Mouse (Mus musculus): ENCODE results near the gene Mettl4.
A peak's percentile ranks its signal among the peaks of the same experiment; 100 is the strongest.
"Not testable (repeated sequence)": the region's sequence is repeated elsewhere in the genome, so short reads cannot be mapped to it uniquely, and the experiment has no call there.

The Mettl4 gene

DNA sequence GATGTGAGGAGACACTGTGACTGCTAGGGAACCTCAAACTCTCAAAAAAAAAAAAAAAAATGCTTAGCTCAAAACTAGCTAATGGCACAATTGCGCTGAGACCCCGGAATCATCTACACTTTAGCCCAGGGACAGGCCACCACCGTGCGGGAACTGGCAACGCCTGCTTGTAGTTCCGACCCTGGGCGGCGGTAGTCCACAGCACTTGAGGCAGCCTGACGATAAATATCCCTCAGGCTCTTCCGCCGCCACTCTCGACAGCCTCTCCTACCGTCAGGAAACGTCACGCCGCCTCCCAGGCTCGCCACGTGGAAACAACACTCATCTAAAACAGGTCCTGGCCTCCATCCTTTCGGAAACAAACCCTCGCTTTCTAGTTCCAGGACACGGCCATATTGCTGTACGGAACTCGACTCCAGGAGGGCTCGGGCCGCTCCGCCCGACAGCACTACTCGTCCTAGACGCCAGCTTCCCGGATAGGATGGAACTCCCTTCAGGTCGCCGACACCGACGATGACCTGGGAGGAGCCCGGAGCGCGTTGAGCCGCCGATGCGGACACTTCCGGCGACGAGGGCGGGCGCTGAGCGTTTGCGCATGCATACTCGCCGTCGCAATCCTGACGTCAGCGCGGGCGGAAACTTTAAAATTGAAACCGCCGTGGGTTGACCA is at the start of gene Mettl4:
TSS of gene Mettl4 (minus strand) at position 554 of the 670 bp plus-strand sequence.
- DNase-seq (ENCODE audit: low read depth, low spot score), result peak; percentile 93
- Histone ChIP-seq H3K36me3 (ENCODE audit: control insufficient read depth, insufficient read depth, low read length, poor library complexity, severe bottlenecking) (no peaks in the 10 kb centered on the region), H3K27me3 (ENCODE audit: control insufficient read depth, insufficient read depth, low read length, poor library complexity, severe bottlenecking) (no peaks in the 10 kb centered on the region)

DNA sequence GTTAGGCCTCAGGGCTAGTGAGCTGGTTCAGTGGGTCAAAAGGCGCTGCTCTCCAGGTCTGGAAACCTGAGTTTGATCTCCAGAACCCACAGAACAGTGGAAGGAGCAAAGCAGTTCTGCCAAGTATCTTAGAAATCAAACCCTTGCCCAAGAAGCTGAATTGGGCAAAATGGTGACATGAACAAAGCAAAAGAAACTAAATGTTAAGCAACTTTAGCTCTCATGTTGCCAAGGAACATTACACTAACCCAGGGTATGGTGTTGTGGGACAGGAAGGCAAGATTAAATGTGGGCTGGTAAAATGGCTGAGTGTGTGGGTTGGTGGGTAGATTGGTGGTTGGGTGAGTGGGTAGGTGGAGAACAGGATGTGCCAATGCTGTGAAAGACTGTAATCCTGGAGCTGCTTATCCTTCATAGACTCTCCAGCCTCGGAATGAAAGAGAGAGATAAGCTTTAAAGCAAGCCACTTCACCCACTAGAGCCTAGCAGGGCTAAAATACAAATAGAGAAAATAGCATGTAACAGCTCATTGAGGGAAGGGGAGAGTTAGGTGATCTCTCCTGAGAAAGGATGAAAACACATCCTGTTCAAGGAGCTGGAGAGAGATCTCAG is 29.2 kb upstream of the Mettl4 start:
- DNase-seq (ENCODE audit: low read depth, low spot score), result no peak
- no peaks in the 10 kb centered on the region for H3K36me3 ChIP-seq (ENCODE audit: control insufficient read depth, insufficient read depth, low read length, poor library complexity, severe bottlenecking)
- H3K27me3 ChIP-seq (ENCODE audit: control insufficient read depth, insufficient read depth, low read length, poor library complexity, severe bottlenecking), result no peaks in the 10 kb centered on the region

DNA sequence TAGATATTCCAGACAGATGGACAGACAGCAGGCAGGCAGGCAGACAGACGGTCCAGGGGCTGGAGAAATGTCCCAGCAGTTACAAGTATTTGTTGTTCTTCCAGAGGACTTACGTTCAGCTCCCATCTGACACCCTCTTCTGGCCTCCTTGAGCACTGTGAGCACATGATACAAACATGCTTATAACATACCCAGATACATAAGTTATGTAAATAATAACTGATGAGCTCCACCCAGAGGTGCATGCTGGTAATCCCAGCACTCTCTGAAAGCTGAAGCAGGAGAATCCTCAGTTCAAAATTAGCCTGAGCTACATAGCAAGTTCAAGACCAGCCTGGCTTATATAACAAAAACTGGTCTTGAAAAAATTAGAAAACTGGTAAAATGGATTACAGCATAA is 18.7 kb upstream of the Mettl4 start:
- Histone ChIP-seq H3K36me3 (ENCODE audit: control insufficient read depth, insufficient read depth, low read length, poor library complexity, severe bottlenecking) (no peaks in the 10 kb centered on the region), H3K27me3 (ENCODE audit: control insufficient read depth, insufficient read depth, low read length, poor library complexity, severe bottlenecking) (no peaks in the 10 kb centered on the region)
- no peak for DNase-seq (ENCODE audit: low read depth, low spot score)

DNA sequence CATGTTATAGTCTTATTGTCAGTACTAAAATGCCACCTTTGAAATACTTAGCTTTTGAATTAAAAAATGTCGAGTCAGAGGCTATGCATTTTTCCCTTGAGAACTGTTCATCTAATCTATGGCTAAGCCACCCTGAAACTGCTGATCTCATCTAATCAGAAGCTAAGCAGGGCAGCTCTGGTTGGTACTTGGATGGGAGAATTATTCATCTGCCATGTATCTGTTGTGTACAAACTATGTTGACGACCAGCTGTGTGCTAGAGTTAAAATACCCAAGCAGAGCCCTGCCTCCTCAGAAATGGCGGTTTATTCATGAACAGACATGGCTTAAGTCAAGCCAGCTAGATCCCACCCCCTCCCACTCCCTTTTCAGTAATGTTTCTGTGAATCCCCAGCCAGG is 14.9 kb upstream of the Mettl4 start:
- no peak for DNase-seq (ENCODE audit: low read depth, low spot score)
- H3K36me3 ChIP-seq (ENCODE audit: control insufficient read depth, insufficient read depth, low read length, poor library complexity, severe bottlenecking), result no peaks in the 10 kb centered on the region
- no peaks in the 10 kb centered on the region for H3K27me3 ChIP-seq (ENCODE audit: control insufficient read depth, insufficient read depth, low read length, poor library complexity, severe bottlenecking)

GRCm38 (mm10) chr17:94764011-94764410 is 14.2 kb upstream of the Mettl4 start:
- no peaks in the 10 kb centered on the region for H3K27me3 ChIP-seq (ENCODE audit: control insufficient read depth, insufficient read depth, low read length, poor library complexity, severe bottlenecking)

GRCm38 (mm10) chr17:94762405-94762804 is 12.6 kb upstream of the Mettl4 start:
- Histone ChIP-seq H3K36me3 (ENCODE audit: control insufficient read depth, insufficient read depth, low read length, poor library complexity, severe bottlenecking) (no peaks in the 10 kb centered on the region), H3K27me3 (ENCODE audit: control insufficient read depth, insufficient read depth, low read length, poor library complexity, severe bottlenecking) (no peaks in the 10 kb centered on the region)
- peak; percentile 26 for DNase-seq (ENCODE audit: low read depth, low spot score)

More at GRCm38 (mm10) chr17:94764011-94764410, 14.2 kb upstream of the Mettl4 start:
- DNase-seq (ENCODE audit: low read depth, low spot score), result no peak
- no peaks in the 10 kb centered on the region for H3K36me3 ChIP-seq (ENCODE audit: control insufficient read depth, insufficient read depth, low read length, poor library complexity, severe bottlenecking)

DNA sequence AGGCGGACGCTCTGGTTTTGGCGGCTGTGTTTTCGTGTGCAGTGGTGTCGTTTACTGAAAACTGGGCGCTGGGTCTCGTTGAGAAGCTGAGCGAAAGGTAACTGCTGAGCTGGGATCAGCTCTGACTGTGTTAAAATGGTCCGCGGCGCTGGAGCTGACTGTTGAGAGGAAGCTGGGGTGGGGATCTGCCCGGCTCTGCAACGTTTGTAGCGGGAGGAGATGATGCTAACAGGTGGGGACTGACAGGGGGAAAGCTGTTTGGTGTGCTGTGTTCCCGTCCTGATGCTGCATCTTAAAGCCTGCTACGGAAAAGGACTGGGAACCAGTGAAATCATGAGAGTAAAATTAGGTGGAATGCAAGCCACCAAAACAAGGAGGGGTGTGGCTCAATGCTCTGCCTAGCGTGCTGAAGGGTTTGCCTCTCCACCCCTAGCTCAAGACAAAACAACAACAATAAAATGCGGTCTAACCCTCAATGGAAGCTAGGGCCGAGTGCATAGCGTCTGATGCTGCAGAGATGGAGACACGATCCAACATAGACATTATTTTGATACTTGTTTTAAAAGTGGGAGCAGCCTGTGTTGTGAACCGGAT is 414 bp upstream of the Mettl4 start:
- Histone ChIP-seq H3K27me3 (ENCODE audit: control insufficient read depth, insufficient read depth, low read length, poor library complexity, severe bottlenecking) (no peaks in the 10 kb centered on the region), H3K36me3 (ENCODE audit: control insufficient read depth, insufficient read depth, low read length, poor library complexity, severe bottlenecking) (no peaks in the 10 kb centered on the region)
- DNase-seq (ENCODE audit: low read depth, low spot score), result no peak

DNA sequence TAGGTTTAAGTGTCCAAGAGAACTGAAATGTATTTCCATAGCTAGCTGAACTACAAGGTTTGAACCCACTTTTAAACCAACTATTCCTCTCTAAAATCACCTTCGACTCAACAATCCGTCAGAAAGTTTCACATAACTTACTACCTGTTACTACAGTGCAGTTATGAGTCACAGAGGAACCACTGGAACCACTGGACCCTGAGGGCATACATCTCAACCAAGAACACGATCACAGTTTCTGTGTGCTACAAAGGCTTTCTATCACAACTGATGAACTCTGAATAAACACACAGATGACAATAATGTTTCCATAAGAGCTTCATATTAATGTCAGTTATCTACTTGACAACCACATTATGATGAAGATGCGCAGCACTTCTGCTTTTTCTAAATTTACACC is 11.6 kb downstream of the Mettl4 start:
- no peaks in the 10 kb centered on the region for H3K27me3 ChIP-seq (ENCODE audit: control insufficient read depth, insufficient read depth, low read length, poor library complexity, severe bottlenecking)
- DNase-seq (ENCODE audit: low read depth, low spot score), result peak; percentile 24
- peaks cover 2% of the 10 kb centered on the region; the same call in 1 of the 2 replicates for H3K36me3 ChIP-seq (ENCODE audit: control insufficient read depth, insufficient read depth, low read length, poor library complexity, severe bottlenecking)

GRCm38 (mm10) chr17:94735885-94736284 is 13.9 kb downstream of the Mettl4 start:
- Histone ChIP-seq H3K36me3 (ENCODE audit: control insufficient read depth, insufficient read depth, low read length, poor library complexity, severe bottlenecking) (peaks cover 2% of the 10 kb centered on the region; the same call in 1 of the 2 replicates), H3K27me3 (ENCODE audit: control insufficient read depth, insufficient read depth, low read length, poor library complexity, severe bottlenecking) (no peaks in the 10 kb centered on the region)
- no peak for DNase-seq (ENCODE audit: low read depth, low spot score)

- Histone ChIP-seq H3K36me3 (ENCODE audit: control insufficient read depth, insufficient read depth, low read length, poor library complexity, severe bottlenecking) (peaks cover 2% of the 10 kb centered on the region; the same call in 1 of the 2 replicates), H3K27me3 (ENCODE audit: control insufficient read depth, insufficient read depth, low read length, poor library complexity, severe bottlenecking) (no peaks in the 10 kb centered on the region)
- peak; percentile 35 for DNase-seq (ENCODE audit: low read depth, low spot score)
These were observed 14.4 kb downstream of the Mettl4 start for GRCm38 (mm10) chr17:94735437-94735836.

DNA sequence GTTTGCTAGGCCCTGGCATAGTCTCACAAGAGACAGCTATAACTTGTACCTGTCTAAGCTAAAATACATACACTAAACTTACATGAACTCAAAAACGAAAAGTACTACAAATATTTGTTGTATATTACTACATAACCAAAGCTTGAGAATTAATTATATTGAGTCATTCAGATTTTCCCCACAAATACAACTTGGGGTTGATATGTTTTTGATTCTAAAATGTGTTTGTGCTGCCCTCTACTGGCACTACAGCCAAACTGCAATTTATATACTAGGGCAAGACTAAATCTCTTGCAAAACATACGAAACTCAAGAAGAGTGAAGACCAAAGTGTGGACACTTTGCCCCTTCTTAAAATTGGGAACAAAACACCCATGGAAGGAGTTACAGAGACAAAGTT is 19.4 kb downstream of the Mettl4 start:
- H3K36me3 ChIP-seq (ENCODE audit: control insufficient read depth, insufficient read depth, low read length, poor library complexity, severe bottlenecking), result not testable (repeated sequence)
- peak; percentile 58 for DNase-seq (ENCODE audit: low read depth, low spot score)

GRCm38 (mm10) chr17:94726750-94727149 is 23.1 kb downstream of the Mettl4 start:
- no peaks in the 10 kb centered on the region for H3K27me3 ChIP-seq (ENCODE audit: control insufficient read depth, insufficient read depth, low read length, poor library complexity, severe bottlenecking)
- no peak for DNase-seq (ENCODE audit: low read depth, low spot score)
- peaks cover 3% of the 10 kb centered on the region; the same call in 1 of the 2 replicates for H3K36me3 ChIP-seq (ENCODE audit: control insufficient read depth, insufficient read depth, low read length, poor library complexity, severe bottlenecking)

More for the DNA sequence above, 19.4 kb downstream of the Mettl4 start:
- not testable (repeated sequence) for H3K27me3 ChIP-seq (ENCODE audit: control insufficient read depth, insufficient read depth, low read length, poor library complexity, severe bottlenecking)

GRCm38 (mm10) chr17:94673515-94674317 is 76.1 kb downstream of the Mettl4 start:
- Histone ChIP-seq H3K27me3 (ENCODE audit: control insufficient read depth, insufficient read depth, low read length, poor library complexity, severe bottlenecking) (no peaks in the 10 kb centered on the region), H3K36me3 (ENCODE audit: control insufficient read depth, insufficient read depth, low read length, poor library complexity, severe bottlenecking) (no peaks in the 10 kb centered on the region)
- DNase-seq (ENCODE audit: low read depth, low spot score), result no peak

Data from splenic B cell, adult 2 months (primary cell).